Mouse (Mus musculus) embryonic fibroblast, embryonic 13.5 days (primary cell): Measurements from ENCODE around the gene Lzts2. TPM values are rescaled to one million over a fixed set of nuclear protein-coding genes. Genes with fewer than 3 reads are reported as not detected.

Experiments
- H3K27ac ChIP-seq: 2 replicates; pipeline ENCODE4 v1.5.1; 2012; ENCODE audit warnings: low read length, control low read depth, inconsistent platforms; ENCODE audit not compliant: insufficient read depth
- H3K4me1 ChIP-seq: 2 replicates; pipeline ENCODE4 v1.6.1; 2011; ENCODE audit warnings: low read length; ENCODE audit not compliant: control insufficient read depth, insufficient read depth
- H3K4me3 ChIP-seq: 2 replicates; pipeline ENCODE4 v1.5.1; 2011; ENCODE audit warnings: mild to moderate bottlenecking, control low read depth, low read length; ENCODE audit not compliant: insufficient read depth
- CTCF ChIP-seq: IDR thresholded peaks from 2 replicates; pipeline ENCODE4 v1.5.1; 2011; ENCODE audit warnings: mild to moderate bottlenecking, control low read depth, low read length, moderate library complexity, borderline replicate concordance; ENCODE audit not compliant: insufficient read depth
- POLR2A ChIP-seq: IDR thresholded peaks from 2 replicates; pipeline ENCODE4 v1.6.1; 2011; ENCODE audit warnings: low read depth, mild to moderate bottlenecking, control low read depth, low read length, moderate library complexity
- polyA plus RNA-seq: library from polyadenylated mRNA; stranded (reverse); fragments of >200 nt; gene quantifications from 2 replicates; pipeline ENCODE4 v1.2.4, GENCODE M21; 2011; ENCODE audit warnings: low read depth; ENCODE audit not compliant: missing spikeins, insufficient read length

Lzts2 gene
- polyA plus RNA-seq: 54.1 and 62.0 TPM in 2 replicates

DNA sequence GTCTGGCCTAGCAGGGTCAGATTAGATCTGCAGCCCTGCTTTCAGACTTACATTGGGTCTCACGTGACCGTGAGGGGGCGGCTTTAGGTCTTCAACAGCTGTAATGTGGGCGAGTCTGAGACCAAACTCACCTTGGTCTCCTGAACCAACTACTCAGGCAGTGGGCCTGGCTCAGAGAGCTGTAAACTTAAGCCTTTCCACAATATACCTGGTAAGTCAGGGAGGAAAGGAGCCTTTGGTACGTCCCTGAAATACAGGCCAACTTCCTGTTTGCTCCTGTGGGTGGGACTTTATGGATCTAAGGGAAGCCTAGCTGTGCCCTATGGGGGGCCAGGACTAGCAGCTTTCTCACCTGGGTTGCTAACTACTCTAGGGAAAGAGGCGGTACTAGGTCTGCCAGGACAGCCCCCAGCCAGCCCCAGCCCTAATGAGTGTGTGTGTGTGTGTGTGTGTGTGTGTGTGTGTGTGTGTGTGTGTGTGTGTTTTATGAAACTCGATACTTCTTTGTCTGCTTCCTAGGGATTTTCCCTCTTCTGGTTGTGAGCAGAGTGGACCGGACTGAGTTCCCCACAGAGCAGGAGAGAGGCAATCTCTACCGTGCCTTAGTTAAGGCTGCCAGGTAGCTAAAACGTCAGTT is at the start of gene Lzts2:
Gene Lzts2 (plus strand): TSS at position 80 of the 637 bp plus-strand sequence.
- Histone ChIP-seq H3K4me1 (0 out of 2 replicates have a peak, but pooled peaks cover 6% of the 10 kb centered on the region), H3K27ac (peak within 1 kb of the TSS; percentile 99)

DNA sequence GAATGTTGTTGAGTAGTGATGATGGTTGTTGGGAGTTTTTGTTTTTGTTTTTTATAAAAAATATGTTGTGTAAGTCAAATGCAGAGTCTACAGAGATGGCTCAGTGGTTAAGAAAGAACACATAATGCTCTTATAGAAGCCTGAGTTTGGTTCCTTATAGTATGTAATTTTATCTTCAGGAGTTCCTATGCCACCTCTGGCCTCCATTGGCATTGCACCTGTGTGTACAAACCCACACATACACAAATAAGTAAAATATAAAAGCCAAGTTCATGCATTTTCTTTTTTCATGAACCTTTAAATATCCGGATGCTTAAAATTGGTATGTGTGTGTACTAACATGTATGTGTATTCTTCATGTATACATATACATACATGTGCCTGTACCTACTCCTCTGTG is 48.2 kb upstream of the Lzts2 start:
- H3K27ac ChIP-seq: no peak overlapping the region
- H3K4me3 ChIP-seq: no peak overlapping the region
- H3K4me1 ChIP-seq: no peaks in the 10 kb centered on the region; the same call in 1 of the 2 replicates
- TF ChIP-seq POLR2A: no peak
- no peak for TF ChIP-seq CTCF

More for the DNA sequence above, at the start of gene Lzts2:
- TF ChIP-seq CTCF: no peak
- TF ChIP-seq POLR2A: peak; percentile 19; the same call in 1 of the 2 replicates
- H3K4me3 ChIP-seq: peak within 1 kb of the TSS; percentile 67

DNA sequence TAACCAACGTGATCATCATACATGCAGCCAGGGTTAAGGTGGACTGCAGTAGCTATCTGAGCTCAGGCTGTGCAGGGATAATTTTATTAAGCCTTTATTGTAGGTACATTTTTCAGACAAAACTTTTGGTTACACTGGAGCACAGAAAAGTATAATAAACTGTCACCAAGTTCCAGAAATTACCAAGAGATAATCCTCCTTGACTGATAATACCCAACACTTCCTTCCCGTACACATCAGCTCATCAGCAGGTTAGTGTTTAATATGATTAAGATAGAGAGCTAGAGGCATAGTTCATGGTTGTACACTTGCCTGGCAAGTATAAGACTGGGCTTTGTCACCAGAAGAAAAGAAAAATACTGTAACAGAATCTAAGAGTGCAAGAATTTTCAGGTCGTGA is 45.9 kb upstream of the Lzts2 start:
- TF ChIP-seq CTCF: no peak
- no peak for TF ChIP-seq POLR2A
- no peak overlapping the region for H3K4me3 ChIP-seq
- H3K27ac ChIP-seq: no peak overlapping the region
- H3K4me1 ChIP-seq: no peaks in the 10 kb centered on the region; the same call in 1 of the 2 replicates

DNA sequence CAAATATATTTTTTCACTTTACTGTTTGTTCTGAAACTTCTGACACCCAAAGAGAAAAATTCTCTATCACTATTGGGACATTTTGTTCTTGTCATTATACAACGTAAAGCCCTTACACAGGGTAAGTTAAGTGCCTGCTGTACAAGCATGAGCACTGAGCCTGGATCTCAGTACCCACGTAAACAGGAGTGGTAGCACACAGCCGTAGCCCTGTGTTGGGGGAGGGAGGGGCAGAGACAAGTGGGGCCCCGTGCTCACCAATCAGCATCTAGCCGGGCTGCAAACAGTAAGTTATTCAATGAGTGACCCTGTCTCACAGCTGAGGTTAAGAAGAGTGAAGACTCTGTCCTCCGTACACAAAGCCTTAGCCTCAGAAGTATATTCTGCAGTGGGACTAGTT is 37.6 kb upstream of the Lzts2 start:
- no peaks in the 10 kb centered on the region for H3K4me1 ChIP-seq
- TF ChIP-seq CTCF (no peak), POLR2A (no peak)
- no peak overlapping the region for H3K4me3 ChIP-seq
- H3K27ac ChIP-seq: no peak overlapping the region

DNA sequence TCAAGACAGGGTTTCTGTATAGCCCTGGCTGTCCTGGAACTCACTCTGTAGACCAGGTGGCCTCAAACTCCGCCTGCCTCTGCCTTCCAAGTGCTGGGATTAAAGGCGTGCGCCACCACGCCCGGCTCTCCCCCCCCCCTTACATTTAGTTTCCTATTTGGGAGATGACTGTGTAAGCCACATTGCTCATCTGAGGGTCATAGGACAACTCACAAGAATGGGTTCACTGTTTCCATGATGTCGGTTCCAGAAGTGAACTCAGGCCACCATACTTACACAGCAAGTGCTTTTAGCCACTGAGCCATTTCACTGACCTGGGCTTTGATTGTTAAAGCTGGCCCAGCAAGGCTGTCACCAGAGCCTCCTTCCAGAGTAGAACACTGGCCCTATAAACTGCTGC is 37.1 kb upstream of the Lzts2 start:
- H3K4me3 ChIP-seq: no peak overlapping the region
- H3K27ac ChIP-seq: no peak overlapping the region
- no peak for TF ChIP-seq POLR2A
- no peak for TF ChIP-seq CTCF

DNA sequence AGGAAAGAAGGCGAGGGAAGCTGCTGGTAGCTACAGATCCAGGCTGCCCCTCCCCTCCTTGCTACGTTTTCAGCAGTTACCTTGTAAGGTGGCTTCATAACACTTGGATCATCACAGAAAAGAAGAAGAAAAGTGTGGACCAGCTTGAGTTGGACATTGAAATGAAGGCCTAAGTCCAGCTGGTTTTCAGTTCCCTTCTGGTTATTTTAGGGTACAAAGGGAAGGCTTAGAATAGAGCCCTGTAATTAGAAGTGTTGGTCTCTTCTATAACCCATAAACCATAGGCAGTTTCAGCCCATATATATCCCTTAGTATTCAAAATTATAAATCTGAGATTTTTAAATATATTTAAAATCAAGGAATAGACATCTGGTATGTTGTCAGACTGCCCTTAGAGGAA is 33.4 kb upstream of the Lzts2 start:
- Histone ChIP-seq H3K4me1 (no peaks in the 10 kb centered on the region), H3K4me3 (no peak overlapping the region), H3K27ac (no peak overlapping the region)
- TF ChIP-seq CTCF (no peak), POLR2A (no peak)

More for the DNA sequence above, 37.1 kb upstream of the Lzts2 start:
- no peaks in the 10 kb centered on the region for H3K4me1 ChIP-seq

DNA sequence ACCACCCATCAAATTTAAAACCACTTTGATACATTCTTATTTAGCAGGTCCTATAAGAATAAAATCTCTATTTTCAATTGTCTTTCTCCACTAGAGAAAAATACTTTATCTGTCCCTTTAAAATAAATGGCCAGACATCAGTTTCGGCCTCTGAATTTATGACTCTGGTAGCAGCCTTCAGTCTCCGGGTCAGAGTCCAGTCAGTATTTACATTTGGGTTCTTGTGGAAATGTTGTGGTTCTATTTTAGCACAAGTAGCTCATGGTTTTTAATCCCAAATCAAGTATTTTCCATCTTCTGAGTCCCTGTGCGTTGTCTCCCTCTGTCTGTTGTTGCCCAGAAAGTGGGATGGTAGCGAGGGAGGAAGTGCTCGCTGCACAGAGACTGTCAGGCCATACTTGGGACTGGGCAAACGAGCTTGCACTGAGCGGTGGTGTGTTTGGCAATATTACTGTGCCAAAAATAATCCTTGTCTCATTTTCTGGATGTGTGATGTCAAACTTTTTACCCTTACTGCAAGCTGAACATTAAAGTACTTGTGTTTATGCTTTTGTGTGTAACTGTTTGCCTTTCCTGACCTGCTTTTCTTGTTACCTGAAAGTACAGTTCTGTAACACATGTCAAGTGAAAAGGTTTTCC is 31.6 kb upstream of the Lzts2 start:
- no peak overlapping the region for H3K27ac ChIP-seq
- no peaks in the 10 kb centered on the region for H3K4me1 ChIP-seq
- TF ChIP-seq CTCF (no peak), POLR2A (no peak)

DNA sequence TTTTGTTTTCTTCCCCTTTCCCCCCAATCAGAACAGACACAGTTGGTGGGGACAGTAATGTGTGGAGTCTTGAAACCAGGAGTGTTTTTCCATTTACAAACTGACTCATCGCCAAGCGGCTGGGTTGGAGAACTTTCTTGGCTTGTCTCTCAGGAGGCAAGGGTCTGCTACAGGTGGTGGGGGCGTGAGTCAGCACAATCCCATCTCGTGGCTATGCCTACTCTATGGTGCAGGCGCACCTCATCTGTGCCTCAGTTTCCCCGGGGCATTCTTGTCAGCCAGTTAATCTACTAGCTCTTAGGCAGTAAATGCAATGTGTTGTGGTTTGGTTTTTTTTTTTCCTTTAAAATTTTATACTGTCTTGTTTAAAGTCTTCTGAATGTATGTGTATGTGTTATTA is 30.8 kb upstream of the Lzts2 start:
- Histone ChIP-seq H3K4me1 (no peaks in the 10 kb centered on the region), H3K4me3 (no peak overlapping the region), H3K27ac (no peak overlapping the region)
- TF ChIP-seq CTCF (no peak), POLR2A (no peak)

More for the DNA sequence above, 31.6 kb upstream of the Lzts2 start:
- no peak overlapping the region for H3K4me3 ChIP-seq

DNA sequence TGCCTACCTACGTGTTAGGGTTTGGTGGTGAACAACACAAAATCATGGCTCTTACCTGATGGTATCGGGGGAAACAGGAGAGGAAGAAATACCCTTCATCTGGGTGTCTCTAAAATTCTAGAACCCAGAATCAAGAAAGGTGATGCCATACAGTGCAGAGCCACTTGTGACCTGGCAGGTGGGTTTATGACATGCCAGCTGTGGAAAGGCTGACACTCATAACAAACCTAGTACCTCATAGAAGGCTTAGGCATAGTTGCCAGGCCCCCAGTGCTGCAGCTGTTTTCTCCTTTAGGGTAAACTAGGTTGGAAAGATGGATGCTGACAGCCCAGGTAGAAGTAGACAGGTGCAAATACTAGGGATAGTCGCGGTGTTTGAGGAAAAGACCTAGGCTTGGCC is 29.8 kb upstream of the Lzts2 start:
- no peak overlapping the region for H3K4me3 ChIP-seq
- no peak overlapping the region for H3K27ac ChIP-seq
- TF ChIP-seq CTCF (no peak), POLR2A (no peak)
- H3K4me1 ChIP-seq: 0 out of 2 replicates have a peak, but pooled peaks cover under 1% of the 10 kb centered on the region

DNA sequence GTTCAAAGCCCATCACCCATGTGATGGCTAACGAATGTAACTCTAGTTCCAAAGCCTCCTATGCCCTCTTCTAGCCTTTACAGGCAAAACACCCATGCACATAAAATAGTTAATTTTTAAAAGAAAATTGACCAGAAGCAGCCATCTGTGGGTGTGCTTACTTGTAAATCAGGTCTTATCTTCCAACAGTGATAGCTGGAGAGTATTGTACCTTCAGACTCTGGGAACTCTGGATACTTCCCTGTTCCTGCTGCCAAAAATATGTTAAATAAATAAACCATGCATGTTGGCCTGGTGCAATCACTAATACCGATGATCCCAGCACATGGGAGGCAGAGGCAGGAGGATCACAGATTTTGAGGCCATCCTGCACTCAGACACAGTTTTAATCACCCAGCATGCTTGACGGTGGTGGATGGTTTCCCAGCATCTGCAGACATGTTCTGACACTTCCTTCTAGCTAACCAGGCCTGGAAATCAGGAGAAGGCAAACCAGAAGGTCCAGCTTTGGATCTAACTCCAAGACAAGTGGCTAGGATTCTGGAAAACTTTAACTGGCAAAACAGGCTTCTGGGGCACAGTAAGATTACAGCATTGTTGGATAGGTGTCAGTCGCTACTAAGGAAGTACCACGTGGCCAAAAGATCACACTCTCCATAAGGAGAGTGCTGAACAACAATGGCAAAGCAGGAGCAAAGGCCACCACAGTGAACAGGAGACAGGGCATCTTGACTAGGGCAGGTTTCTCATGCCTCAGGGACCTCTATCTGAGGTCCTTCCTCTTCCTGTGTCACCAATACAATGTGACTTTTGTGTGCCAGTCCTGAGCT is 28.8 kb upstream of the Lzts2 start:
- no peak overlapping the region for H3K27ac ChIP-seq
- H3K4me1 ChIP-seq: 0 out of 2 replicates have a peak, but pooled peaks cover 4% of the 10 kb centered on the region
- TF ChIP-seq CTCF: no peak
- TF ChIP-seq POLR2A: no peak
- H3K4me3 ChIP-seq: no peak overlapping the region
